Mouse (Mus musculus) embryonic fibroblast, embryonic 13.5 days (primary cell): ENCODE data around the gene Scamp1. TPM values are rescaled to one million over a fixed set of nuclear protein-coding genes. Genes with fewer than 3 reads are reported as not detected.

Experiments
- H3K27ac ChIP-seq: 2 replicates; pipeline ENCODE4 v1.5.1; 2012; ENCODE audit warnings: low read length, control low read depth, inconsistent platforms; ENCODE audit not compliant: insufficient read depth
- H3K4me1 ChIP-seq: 2 replicates; pipeline ENCODE4 v1.6.1; 2011; ENCODE audit warnings: low read length; ENCODE audit not compliant: control insufficient read depth, insufficient read depth
- H3K4me3 ChIP-seq: 2 replicates; pipeline ENCODE4 v1.5.1; 2011; ENCODE audit warnings: mild to moderate bottlenecking, control low read depth, low read length; ENCODE audit not compliant: insufficient read depth
- CTCF ChIP-seq: IDR thresholded peaks from 2 replicates; pipeline ENCODE4 v1.5.1; 2011; ENCODE audit warnings: mild to moderate bottlenecking, control low read depth, low read length, moderate library complexity, borderline replicate concordance; ENCODE audit not compliant: insufficient read depth
- POLR2A ChIP-seq: IDR thresholded peaks from 2 replicates; pipeline ENCODE4 v1.6.1; 2011; ENCODE audit warnings: low read depth, mild to moderate bottlenecking, control low read depth, low read length, moderate library complexity
- polyA plus RNA-seq: library from polyadenylated mRNA; stranded (reverse); fragments of >200 nt; gene quantifications from 2 replicates; pipeline ENCODE4 v1.2.4, GENCODE M21; 2011; ENCODE audit warnings: low read depth; ENCODE audit not compliant: missing spikeins, insufficient read length

Scamp1 gene
- polyA plus RNA-seq, 1 experiment, result 29.0 TPM

- H3K4me1 ChIP-seq, result peaks cover 8% of the 10 kb centered on the region
- TF ChIP-seq CTCF, result no peak
- TF ChIP-seq POLR2A, result no peak
- H3K4me3 ChIP-seq, result no peak overlapping the region
Observed at GRCm38 (mm10) chr13:94259210-94259609, 26.4 kb downstream of the Scamp1 start.

GRCm38 (mm10) chr13:94258530-94258929 is 27.1 kb downstream of the Scamp1 start:
- TF ChIP-seq POLR2A (no peak), CTCF (no peak)
- peaks cover 8% of the 10 kb centered on the region for H3K4me1 ChIP-seq
- no peak overlapping the region for H3K27ac ChIP-seq
- H3K4me3 ChIP-seq, result no peak overlapping the region

More at GRCm38 (mm10) chr13:94259210-94259609, 26.4 kb downstream of the Scamp1 start:
- no peak overlapping the region for H3K27ac ChIP-seq

DNA sequence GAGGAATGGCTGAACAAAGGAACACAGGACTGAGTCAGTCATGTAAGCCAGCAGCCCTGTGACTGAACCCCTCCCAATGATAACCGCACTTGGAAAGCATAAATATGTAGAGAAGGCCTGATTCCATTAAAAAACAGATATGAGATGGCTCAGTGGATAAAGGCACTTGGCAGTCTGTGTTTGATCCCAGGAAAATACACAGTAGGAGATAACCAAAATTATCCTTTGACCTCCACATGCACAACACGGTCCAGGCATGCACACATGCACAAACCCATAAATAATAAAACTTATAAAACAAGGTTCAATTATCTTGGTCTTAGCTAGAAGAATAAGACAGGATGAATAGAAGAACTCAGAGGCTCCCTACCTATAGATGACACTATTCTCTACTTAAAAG is 27.9 kb downstream of the Scamp1 start:
- TF ChIP-seq POLR2A (no peak), CTCF (no peak)
- H3K4me3 ChIP-seq, result no peak overlapping the region
- peaks cover 6% of the 10 kb centered on the region for H3K4me1 ChIP-seq
- no peak overlapping the region for H3K27ac ChIP-seq

DNA sequence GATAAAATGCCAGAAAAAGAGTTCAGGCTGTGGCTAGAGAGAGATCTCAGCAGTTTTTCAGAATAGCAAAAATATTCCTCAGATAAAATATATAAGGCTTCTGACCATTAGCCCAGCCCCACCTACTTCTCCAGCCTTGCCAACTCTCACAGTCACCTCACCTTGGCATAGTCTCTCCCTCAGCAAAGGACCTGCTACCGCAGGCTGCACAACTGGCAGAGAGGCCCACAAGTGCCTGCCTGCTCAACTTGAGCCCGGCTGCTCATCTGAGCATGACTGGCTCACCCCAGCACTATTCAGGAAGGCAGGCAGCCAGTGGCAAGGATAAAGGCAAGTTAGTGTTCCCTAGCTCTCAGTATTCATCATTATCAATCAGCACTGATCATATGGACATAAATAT is 30.5 kb downstream of the Scamp1 start:
- no peak for TF ChIP-seq CTCF
- no peak for TF ChIP-seq POLR2A
- no peak overlapping the region for H3K4me3 ChIP-seq
- H3K27ac ChIP-seq, result no peak overlapping the region
- H3K4me1 ChIP-seq, result no peaks in the 10 kb centered on the region

DNA sequence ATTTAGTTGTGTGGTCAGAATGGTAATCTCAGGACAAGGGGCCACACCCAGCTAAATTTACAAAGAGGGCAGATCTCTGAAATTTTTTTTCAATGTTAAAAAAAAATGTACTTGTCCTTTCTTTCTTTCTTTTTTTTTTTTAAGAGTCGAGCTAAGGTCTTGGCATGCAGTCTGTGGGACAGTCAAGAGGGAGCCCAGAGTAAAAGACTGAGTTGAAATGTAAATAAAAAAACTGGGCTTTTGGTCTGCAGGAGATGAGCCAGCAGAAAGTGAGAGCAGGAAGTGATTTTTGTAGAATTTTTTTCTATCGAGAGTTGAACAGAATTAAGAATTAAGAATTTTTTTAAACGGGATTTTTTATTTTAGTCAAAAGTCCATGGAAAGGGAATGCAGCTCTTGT is 31.4 kb downstream of the Scamp1 start:
- H3K27ac ChIP-seq, result no peak overlapping the region
- TF ChIP-seq CTCF, result no peak
- no peak for TF ChIP-seq POLR2A
- no peaks in the 10 kb centered on the region for H3K4me1 ChIP-seq
- H3K4me3 ChIP-seq, result no peak overlapping the region

- H3K4me1 ChIP-seq, result no peaks in the 10 kb centered on the region
- TF ChIP-seq POLR2A (no peak), CTCF (no peak)
- no peak overlapping the region for H3K27ac ChIP-seq
- no peak overlapping the region for H3K4me3 ChIP-seq
Observed at GRCm38 (mm10) chr13:94253052-94253451, 32.6 kb downstream of the Scamp1 start.

GRCm38 (mm10) chr13:94250761-94251160 is 34.9 kb downstream of the Scamp1 start:
- no peak for TF ChIP-seq CTCF
- no peak for TF ChIP-seq POLR2A
- Histone ChIP-seq H3K4me3 (no peak overlapping the region), H3K4me1 (no peaks in the 10 kb centered on the region), H3K27ac (no peak overlapping the region)

DNA sequence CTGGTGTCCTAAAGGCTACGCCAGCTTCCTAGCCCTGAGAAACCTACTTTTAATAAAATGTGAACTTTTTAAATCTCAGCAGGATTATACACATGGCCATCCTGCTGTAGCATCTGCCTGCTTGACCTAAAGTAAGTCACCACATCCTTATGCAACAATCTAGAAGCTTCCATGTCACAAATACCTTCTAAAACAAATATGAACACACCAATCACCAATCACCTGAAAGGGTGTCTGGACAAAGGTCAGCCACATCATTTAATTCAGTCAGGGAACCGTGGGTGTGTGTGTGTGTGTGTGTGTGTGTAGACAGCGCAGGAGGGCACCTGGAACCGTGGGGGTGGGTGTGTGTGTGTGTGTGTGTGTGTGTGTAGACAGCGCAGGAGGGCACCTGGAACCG is 35.5 kb downstream of the Scamp1 start:
- no peak overlapping the region for H3K27ac ChIP-seq
- H3K4me3 ChIP-seq, result no peak overlapping the region
- no peaks in the 10 kb centered on the region for H3K4me1 ChIP-seq
- TF ChIP-seq CTCF (no peak), POLR2A (no peak)

- H3K27ac ChIP-seq, result no peak overlapping the region
- no peaks in the 10 kb centered on the region for H3K4me1 ChIP-seq
- H3K4me3 ChIP-seq, result no peak overlapping the region
- TF ChIP-seq CTCF, result no peak
- TF ChIP-seq POLR2A, result no peak
Observed at GRCm38 (mm10) chr13:94242897-94243296, 42.8 kb downstream of the Scamp1 start.

DNA sequence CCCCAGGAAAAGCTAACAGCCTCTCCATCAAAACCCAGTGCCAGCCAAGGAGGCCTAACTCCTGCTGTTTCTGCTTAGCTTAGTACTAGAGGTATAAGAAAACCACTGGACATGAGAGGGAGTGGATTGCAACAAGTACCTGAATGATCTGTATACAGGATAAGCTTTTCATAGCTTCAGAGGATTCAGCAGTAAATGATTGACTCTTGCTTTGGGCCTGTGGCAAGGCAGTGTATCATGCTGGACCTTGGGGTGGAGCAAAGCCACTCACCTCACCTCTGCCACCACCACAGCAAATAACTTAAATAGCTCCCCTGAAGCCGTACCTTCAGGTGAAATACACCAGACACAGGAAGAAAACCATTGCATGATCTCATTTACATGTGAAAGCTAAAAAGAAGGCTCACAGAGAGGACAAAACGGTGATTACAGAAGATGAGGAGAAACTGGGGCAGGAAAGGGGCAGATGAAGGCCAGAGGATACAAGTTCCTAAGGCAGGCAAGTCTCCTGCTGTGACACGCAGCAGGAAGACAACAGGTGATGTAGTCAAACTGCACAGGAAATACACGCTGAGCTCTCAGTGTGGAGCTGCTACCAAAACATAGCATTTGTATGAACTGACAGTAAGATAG is 43.6 kb downstream of the Scamp1 start:
- H3K4me1 ChIP-seq, result no peaks in the 10 kb centered on the region
- no peak overlapping the region for H3K4me3 ChIP-seq
- TF ChIP-seq CTCF (no peak), POLR2A (no peak)
- no peak overlapping the region for H3K27ac ChIP-seq
